Mouse (Mus musculus): ENCODE data around the gene Wdr82. TPM values are rescaled to one million over a fixed set of nuclear protein-coding genes. Genes with fewer than 3 reads are reported as not detected.

Wdr82 gene
- total and polyA plus RNA-seq, 3 experiments = 70.4 to 131 (median 100) TPM

GRCm38 (mm10) chr9:106137671-106138216, 33.0 kb upstream of the Wdr82 start:
- no peak for DNase-seq (ENCODE audit: extremely low read depth)
- Histone ChIP-seq H3K36me3 (replicated peaks in 1 of 2; ENCODE audit: control insufficient read depth in 1 of 2, insufficient read depth in 1 of 2, low read length in 1 of 2) (no peaks in the 10 kb centered on the region), H3K27me3 (replicated peaks) (peaks cover 24% of the 10 kb centered on the region), H3K79me2 (replicated peaks; ENCODE audit: control insufficient read depth, extremely low read depth, insufficient read depth, poor library complexity, severe bottlenecking) (no peaks in the 10 kb centered on the region), H3K4me2 (ENCODE audit: insufficient read depth, low read depth, poor library complexity, severe bottlenecking) (no peak overlapping the region), H3K27ac (ENCODE audit: insufficient read depth, low read depth) (no peak overlapping the region), H3K9ac (ENCODE audit: insufficient read depth, low read depth) (no peak overlapping the region), H3K4me1 (ENCODE audit: control insufficient read depth in 1 of 2, insufficient read depth in 2 of 2) (no peaks in the 10 kb centered on the region), H3K4me3 (replicated peaks in 1 of 3; ENCODE audit: low read depth in 2 of 3, low read length in 2 of 3, poor library complexity in 1 of 3) (no peak overlapping the region), H3K9me3 (replicated peaks; ENCODE audit: low read length) (peaks cover 6% of the 10 kb centered on the region)
- TF ChIP-seq USF2 (conservative IDR thresholded peaks at IDR 0.05; ENCODE audit: low read depth, low read length) (no peak), EP300 (IDR thresholded peaks at IDR 0.05; ENCODE audit: low read length) (no peak)
- dilution Hi-C loops (cut with MboI; ENCODE audit: extremely low pct_ligation_motif_present, extremely low pct_unique_long_range_greater_than_20kb, low sequenced_read_pairs) (no loop called here), in situ Hi-C loops (cut with MboI; ENCODE audit: low pct_ligation_motif_present, low pct_unique_long_range_greater_than_20kb, low sequenced_read_pairs) (no loop called here)

- dilution Hi-C loops (cut with MboI; ENCODE audit: extremely low pct_ligation_motif_present, extremely low pct_unique_long_range_greater_than_20kb, low sequenced_read_pairs) (no loop called here), in situ Hi-C loops (cut with MboI; ENCODE audit: low pct_ligation_motif_present, low pct_unique_long_range_greater_than_20kb, low sequenced_read_pairs) (no loop called here)
- no peak for TF ChIP-seq EP300 (IDR thresholded peaks at IDR 0.05; ENCODE audit: low read length)
- no peak for TF ChIP-seq JUND (conservative IDR thresholded peaks at IDR 0.05; ENCODE audit: low read depth, low read length)
- no peak for TF ChIP-seq POLR2AphosphoS2 (IDR thresholded peaks at IDR 0.05; ENCODE audit: low read depth, low read length)
- no peak for TF ChIP-seq IRF4 (IDR thresholded peaks at IDR 0.05; ENCODE audit: low read depth, low read length)
- no peak for TF ChIP-seq USF2 (conservative IDR thresholded peaks at IDR 0.05; ENCODE audit: low read depth, low read length)
- TF ChIP-seq USF1 (IDR thresholded peaks at IDR 0.05; ENCODE audit: low read depth, low read length) = no peak
- TF ChIP-seq ZNF384 (IDR thresholded peaks at IDR 0.05; ENCODE audit: low read depth, low read length) = no peak
- no peak for TF ChIP-seq POLR2A (IDR thresholded peaks at IDR 0.05; ENCODE audit: low read depth, low read length)
- no peak for TF ChIP-seq MYC (IDR thresholded peaks at IDR 0.05; ENCODE audit: low read depth, low read length)
- TF ChIP-seq E2F4 (IDR thresholded peaks at IDR 0.05; ENCODE audit: insufficient replicate concordance, low read depth, low read length) = no peak
- no peak for TF ChIP-seq MXI1 (IDR thresholded peaks at IDR 0.05; ENCODE audit: low read depth, low read length)
- TF ChIP-seq CTCF (conservative IDR thresholded peaks at IDR 0.05 in 1 of 2, IDR thresholded peaks at IDR 0.05 in 1 of 2; ENCODE audit: low read depth in 2 of 2, low read length in 2 of 2) = no peak
- no peak for TF ChIP-seq ZC3H11A (IDR thresholded peaks at IDR 0.05; ENCODE audit: low read depth, low read length)
- TF ChIP-seq MAFK (IDR thresholded peaks at IDR 0.05; ENCODE audit: insufficient replicate concordance, low read length) = no peak
- TF ChIP-seq JUN (IDR thresholded peaks at IDR 0.05; ENCODE audit: insufficient read depth, low read depth, low read length) = no peak
- no peak for TF ChIP-seq RCOR1 (conservative IDR thresholded peaks at IDR 0.05; ENCODE audit: low read depth, low read length)
- TF ChIP-seq ZMIZ1 (IDR thresholded peaks at IDR 0.05; ENCODE audit: low read depth, low read length) = no peak
- no peak for TF ChIP-seq GABPA (IDR thresholded peaks at IDR 0.05; ENCODE audit: insufficient replicate concordance, low read depth, low read length)
- no peak for TF ChIP-seq CHD2 (IDR thresholded peaks at IDR 0.05; ENCODE audit: low read length)
- TF ChIP-seq MAX (IDR thresholded peaks at IDR 0.05; ENCODE audit: low read length) = no peak
These were observed 31.0 kb upstream of the Wdr82 start for GRCm38 (mm10) chr9:106139763-106140162.

More at GRCm38 (mm10) chr9:106139763-106140162, 31.0 kb upstream of the Wdr82 start:
- Histone ChIP-seq H3K27me3 (replicated peaks) (peaks cover 37% of the 10 kb centered on the region), H3K4me2 (ENCODE audit: insufficient read depth, low read depth, poor library complexity, severe bottlenecking) (no peak overlapping the region), H3K4me1 (ENCODE audit: control insufficient read depth in 1 of 2, insufficient read depth in 2 of 2) (no peaks in the 10 kb centered on the region), H3K27ac (ENCODE audit: insufficient read depth, low read depth) (no peak overlapping the region), H3K9ac (ENCODE audit: insufficient read depth, low read depth) (no peak overlapping the region), H3K4me3 (replicated peaks in 1 of 3; ENCODE audit: low read depth in 2 of 3, low read length in 2 of 3, poor library complexity in 1 of 3) (no peak overlapping the region), H3K79me2 (replicated peaks; ENCODE audit: control insufficient read depth, extremely low read depth, insufficient read depth, poor library complexity, severe bottlenecking) (no peaks in the 10 kb centered on the region), H3K36me3 (replicated peaks in 1 of 2; ENCODE audit: control insufficient read depth in 1 of 2, insufficient read depth in 1 of 2, low read length in 1 of 2) (no peaks in the 10 kb centered on the region), H3K9me3 (replicated peaks; ENCODE audit: low read length) (peaks cover 4% of the 10 kb centered on the region)
- no peak for DNase-seq (ENCODE audit: extremely low read depth)
